ENCODE assay signal across 9 mouse cellular contexts in the genomic region with DNA sequence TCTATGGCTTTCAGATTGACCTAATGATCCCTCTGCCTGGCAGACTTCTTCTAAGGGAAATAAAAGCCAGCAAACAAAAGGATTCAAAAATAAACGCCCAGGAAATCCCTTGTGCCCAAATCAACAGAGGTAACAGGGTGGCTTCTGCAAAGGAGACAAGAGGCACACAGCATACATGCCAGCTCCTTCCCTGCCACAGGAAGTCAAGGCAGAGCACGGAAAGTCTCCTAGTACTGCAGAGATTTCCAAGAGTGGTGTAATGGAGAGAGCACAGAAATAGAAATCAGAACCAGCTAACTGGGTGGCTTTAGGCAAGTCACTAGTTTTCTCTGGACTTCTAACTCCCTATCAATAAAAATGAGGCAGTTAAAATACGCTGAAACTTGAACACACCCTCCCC. TPM values are rescaled to one million over a fixed set of nuclear protein-coding genes. Genes with fewer than 3 reads are reported as not detected.
A peak's percentile ranks its signal among the peaks of the same experiment; 100 is the strongest.
DNase-seq lines count a peak whose midpoint lies in the region; ATAC-seq and TF ChIP-seq lines count a peak whose summit lies in the region.
"Had no signal": no experiment of that assay in that cellular context is flagged by ENCODE, and none has a peak within 500 bp of the region (broad histone marks: within the 10 kb centered on the region; RNA-seq: fewer than 3 reads in every experiment).

No protein-coding gene starts in this region.

- no peak overlapping the region for H3K9ac ChIP-seq in embryonic facial prominence, embryonic 15.5 days
- H3K9ac ChIP-seq in intestine, postnatal 0 days (ENCODE audit: low read depth, low read length), result no peak overlapping the region
- peak overlapping the region; percentile 90 for H3K9ac ChIP-seq in neural tube, embryonic 13.5 days

- no peaks in the 10 kb centered on the region for H3K27me3 ChIP-seq in embryonic facial prominence, embryonic 15.5 days
- no peaks in the 10 kb centered on the region for H3K27me3 ChIP-seq in intestine, postnatal 0 days (replicated peaks; ENCODE audit: control insufficient read depth, insufficient read depth, low read length)
- H3K27me3 ChIP-seq in neural tube, embryonic 13.5 days, result no peaks in the 10 kb centered on the region
- H3K27me3 ChIP-seq: Patski had no signal

- no peaks in the 10 kb centered on the region for H3K9me3 ChIP-seq in embryonic facial prominence, embryonic 15.5 days (replicated peaks)
- H3K9me3 ChIP-seq in intestine, postnatal 0 days (ENCODE audit: control insufficient read depth), result no peaks in the 10 kb centered on the region
- H3K9me3 ChIP-seq in neural tube, embryonic 13.5 days, result no peaks in the 10 kb centered on the region

- TF ChIP-seq CTCF in layer of hippocampus, adult 2 months (conservative IDR thresholded peaks at IDR 0.05), result no peak
- no peak for TF ChIP-seq CTCF in intestine, postnatal 0 days (IDR thresholded peaks at IDR 0.05; ENCODE audit: low read depth)

- H3K27ac ChIP-seq in layer of hippocampus, adult 2 months, result peak overlapping the region; percentile 12; the same call in 1 of the 2 replicates
- H3K27ac ChIP-seq in embryonic facial prominence, embryonic 15.5 days (replicated peaks), result peak overlapping the region; percentile 100
- H3K27ac ChIP-seq in intestine, postnatal 0 days (ENCODE audit: low read depth, low read length), result no peak overlapping the region
- H3K27ac ChIP-seq in neural tube, embryonic 13.5 days (replicated peaks), result 0 out of 2 replicates have a peak overlapping the region, but pooled peaks have one; percentile 99

- 5% methylated on average over 3 of the region's 3 CpGs for WGBS in embryonic facial prominence, embryonic 15.5 days
- 5% methylated on average over 3 of the region's 3 CpGs for WGBS in intestine, postnatal 0 days
- WGBS in neural tube, embryonic 13.5 days, result 6% methylated on average over 3 of the region's 3 CpGs

- H3K4me1 ChIP-seq in embryonic facial prominence, embryonic 15.5 days, result peaks cover 58% of the 10 kb centered on the region
- 0 out of 2 replicates have a peak, but pooled peaks cover 6% of the 10 kb centered on the region for H3K4me1 ChIP-seq in intestine, postnatal 0 days (replicated peaks; ENCODE audit: control insufficient read depth, insufficient read depth, low read length)
- peaks cover 56% of the 10 kb centered on the region for H3K4me1 ChIP-seq in neural tube, embryonic 13.5 days (replicated peaks)

- no peak for ATAC-seq in embryonic facial prominence, embryonic 15.5 days (ENCODE audit: insufficient number of reproducible peaks, low FRiP score, low TSS enrichment, low read depth)
- ATAC-seq in intestine, postnatal 0 days, result no peak
- ATAC-seq in neural tube, embryonic 13.5 days (ENCODE audit: low read depth), result no peak

- peak overlapping the region; percentile 59 for H3K4me2 ChIP-seq in embryonic facial prominence, embryonic 15.5 days (replicated peaks)
- H3K4me2 ChIP-seq in intestine, postnatal 0 days (replicated peaks; ENCODE audit: low read depth), result peak overlapping the region; percentile 85
- peak overlapping the region; percentile 91 for H3K4me2 ChIP-seq in neural tube, embryonic 13.5 days

- no peak for DNase-seq in layer of hippocampus, adult 2 months (ENCODE audit: low spot score in 2 of 2)
- DNase-seq in layer of hippocampus, adult 18-20 months (ENCODE audit: low spot score in 2 of 2), result no peak
- DNase-seq in kidney, postnatal 10 days, result no peak
- DNase-seq in cerebellum, adult 11 months, result no peak
- DNase-seq in gastrocnemius, adult 8-10 months (ENCODE audit: low spot score in 2 of 2), result no peak

- H3K36me3 ChIP-seq in embryonic facial prominence, embryonic 15.5 days, result no peaks in the 10 kb centered on the region
- H3K36me3 ChIP-seq in intestine, postnatal 0 days (ENCODE audit: control insufficient read depth, insufficient read depth), result no peaks in the 10 kb centered on the region
- peaks cover 4% of the 10 kb centered on the region; the same call in 1 of the 2 replicates for H3K36me3 ChIP-seq in neural tube, embryonic 13.5 days

- H3K4me3 ChIP-seq in layer of hippocampus, adult 2 months, result peak overlapping the region; percentile 84
- peak overlapping the region; percentile 99 for H3K4me3 ChIP-seq in embryonic facial prominence, embryonic 15.5 days (replicated peaks)
- H3K4me3 ChIP-seq in intestine, postnatal 0 days (ENCODE audit: low read depth, low read length), result peak overlapping the region; percentile 82
- H3K4me3 ChIP-seq in neural tube, embryonic 13.5 days, result peak overlapping the region; percentile 72

RNA-seq across cellular contexts. Expression of a gene that starts 1.8 kb away (rescaled TPM):
- total RNA-seq in layer of hippocampus, adult 2 months (2021), result 100 to 1,000 TPM; 243 TPM
- total RNA-seq in layer of hippocampus, adult 18-20 months (2021), result 100 to 1,000 TPM; 238 to 245 TPM
- 69.4 and 73.2 TPM in 2 replicates for polyA plus RNA-seq in embryonic facial prominence, embryonic 15.5 days (2015; fragmentation: Nextera tagmentation; extraction: Ambion mirVana)
- polyA plus RNA-seq in intestine, postnatal 0 days (2015; fragmentation: Nextera tagmentation; extraction: Ambion mirVana), result 16.8 and 20.3 TPM in 2 replicates
- polyA plus RNA-seq in neural tube, embryonic 13.5 days (2015; fragmentation: Nextera tagmentation; extraction: Ambion mirVana), result 136 and 156 TPM in 2 replicates
- total RNA-seq in gastrocnemius, adult 8-10 months (2022), result 10 to 100 TPM; 40.8 to 56.7 (median 46.9) TPM

Comparison
In these comparisons a context has a peak if more than half of its experiments do, and no peak if none do; other contexts are left out.
1. RNA of a gene that starts 1.8 kb away (total RNA-seq): 238 to 245 TPM in layer of hippocampus, adult 18-20 months and 243 TPM in layer of hippocampus, adult 2 months; 40.8 to 56.7 TPM in gastrocnemius, adult 8-10 months; every median in the first group is over 4 times any median in the second.
2. Peak in every context shown above with its lines, with median percentiles within 50 percentile points of each other: H3K4me3 ChIP-seq and H3K4me2 ChIP-seq.